Mouse (Mus musculus) testis, adult 2 months (tissue): ENCODE measurements around the gene Cx3cl1.

ENCODE experiments used
- CTCF ChIP-seq: fragments of 200-500 bp; IDR thresholded peaks from 2 replicates; pipeline ENCODE4 v1.5.1; 2012; ENCODE audit warnings: low read depth, mild to moderate bottlenecking, inconsistent platforms, low read length, moderate library complexity; ENCODE audit not compliant: control insufficient read depth, insufficient read depth, insufficient replicate concordance
- POLR2A ChIP-seq: fragments of 200-500 bp; IDR thresholded peaks from 2 replicates; pipeline ENCODE4 v1.6.1; 2012; ENCODE audit warnings: low read depth, mild to moderate bottlenecking, inconsistent platforms, low read length, moderate library complexity; ENCODE audit not compliant: control insufficient read depth

DNA sequence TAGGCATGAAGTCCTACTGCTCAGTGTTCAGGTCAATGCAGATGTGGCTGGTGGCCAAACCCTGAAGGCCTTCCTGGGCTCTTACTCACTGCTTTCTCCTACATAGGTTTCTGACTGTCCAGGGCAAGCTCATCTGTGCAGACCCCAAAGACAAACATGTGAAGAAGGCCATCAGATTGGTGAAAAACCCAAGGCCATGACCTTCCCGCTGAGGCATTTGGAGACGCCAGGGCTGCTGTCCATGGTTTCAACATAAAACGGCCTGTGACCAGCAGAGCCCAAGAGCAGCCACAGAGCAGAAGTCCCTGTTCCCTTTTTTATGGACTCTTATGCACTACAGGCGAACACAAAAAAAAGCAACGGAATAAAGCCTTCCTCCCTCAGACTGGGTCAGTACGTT is 39.8 kb downstream of the Cx3cl1 start:
- TF ChIP-seq CTCF (no peak), POLR2A (no peak)
